Mouse (Mus musculus) liver, adult 2 months (tissue): ENCODE data around the gene Plcb1.

Experiments used
- CTCF ChIP-seq: fragments of 200-500 bp; IDR thresholded peaks from 2 replicates; pipeline ENCODE4 v1.5.1; 2011; ENCODE audit warnings: low read depth, low read length, control low read depth
- POLR2A ChIP-seq: fragments of 200-500 bp; IDR thresholded peaks from 2 replicates; pipeline ENCODE4 v1.6.1; 2011; ENCODE audit warnings: low read length, control low read depth; ENCODE audit not compliant: insufficient read depth; ENCODE audit errors: extremely low read depth

DNA sequence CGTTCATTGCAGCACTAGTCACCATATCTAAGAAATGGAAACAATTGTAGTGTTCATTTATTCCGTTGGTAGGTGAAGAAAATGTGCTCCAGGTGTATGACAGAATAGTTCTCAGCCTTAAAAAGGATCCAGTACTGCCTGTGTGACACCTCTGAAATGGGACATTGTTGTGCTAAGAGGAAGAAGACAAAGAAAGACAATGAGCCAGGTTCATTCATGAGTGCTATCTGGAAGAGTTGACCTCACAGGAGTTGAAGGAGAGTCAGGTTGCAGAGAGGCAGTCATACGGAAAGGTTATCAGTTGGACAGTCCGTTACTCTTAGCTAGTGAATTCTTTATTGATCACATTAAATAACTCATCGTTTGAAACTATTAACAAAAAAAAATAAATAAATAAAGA is 286.6 kb downstream of the Plcb1 start:
- TF ChIP-seq CTCF, result no peak
- no peak for TF ChIP-seq POLR2A
